Mouse (Mus musculus) olfactory bulb, adult 2 months (tissue): ENCODE data around the gene Sfxn5.

Source experiments
- CTCF ChIP-seq: fragments of 200-500 bp; IDR thresholded peaks from 2 replicates; pipeline ENCODE4 v1.5.1; 2012; ENCODE audit warnings: low read depth, mild to moderate bottlenecking, low read length, moderate library complexity; ENCODE audit not compliant: insufficient read depth
- POLR2A ChIP-seq: fragments of 200-500 bp; IDR thresholded peaks from 2 replicates; pipeline ENCODE4 v1.6.1; 2012; ENCODE audit warnings: mild to moderate bottlenecking, low read depth, low read length, moderate library complexity; ENCODE audit not compliant: insufficient read depth

DNA sequence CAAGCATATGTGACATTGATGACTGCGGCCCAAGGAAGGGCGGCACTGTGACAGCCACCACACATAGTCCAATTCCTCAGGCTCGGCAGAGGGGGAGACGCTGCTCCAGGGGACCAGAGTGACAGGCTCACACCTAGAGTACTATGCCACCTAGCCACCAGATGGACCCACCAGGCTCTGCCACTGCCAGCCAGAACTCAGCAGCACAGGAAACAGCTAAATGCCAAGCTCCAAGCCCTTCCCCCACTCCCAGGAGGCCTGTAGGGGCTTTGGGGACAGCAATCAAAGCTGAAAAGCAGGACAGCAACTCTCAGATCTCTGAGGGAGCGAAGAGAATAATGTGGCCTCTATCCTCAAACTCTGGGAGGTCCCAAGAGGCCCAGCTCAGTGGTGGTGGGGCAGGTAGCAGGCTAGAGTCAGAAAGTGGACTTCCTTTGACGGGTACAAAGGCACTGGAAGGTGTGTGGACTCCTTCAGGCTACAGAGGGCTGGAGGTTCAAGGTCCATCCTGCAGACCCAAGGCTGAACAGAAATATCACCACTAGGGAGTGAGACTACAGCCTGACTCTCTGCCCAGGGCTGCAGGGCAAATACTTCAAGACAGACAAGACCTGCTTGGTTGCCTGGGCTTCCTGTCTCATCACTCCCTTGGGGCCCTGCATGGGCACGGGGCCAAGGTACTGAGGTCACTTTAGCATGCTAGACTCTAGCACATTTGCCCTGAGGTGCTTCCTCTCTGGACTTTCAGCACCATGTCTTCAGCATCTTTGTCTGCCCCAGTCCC, 37.6 kb downstream of the Sfxn5 start:
- TF ChIP-seq POLR2A (no peak), CTCF (no peak)
